Comparison of ENCODE assay signal across 8 mouse cellular contexts in genomic region chr19:45047935-45048643, GRCm38 (mm10). TPM values are rescaled to one million over a fixed set of nuclear protein-coding genes. Genes with fewer than 3 reads are reported as not detected.
DNase-seq lines count a peak whose midpoint lies in the region; ATAC-seq and TF ChIP-seq lines count a peak whose summit lies in the region.

No protein-coding gene starts in this region.

- peak overlapping the region; percentile 58 for H3K9ac ChIP-seq in heart, postnatal 0 days (replicated peaks; ENCODE audit: low read depth, low read length)
- H3K9ac ChIP-seq in liver, embryonic 14.5 days (replicated peaks) = peak overlapping the region; percentile 59
- H3K9ac ChIP-seq in neural tube, embryonic 12.5 days = peak overlapping the region; percentile 69

- no peak for TF ChIP-seq CTCF in Patski (IDR thresholded peaks at IDR 0.05)
- no peak for TF ChIP-seq CTCF in embryonic fibroblast, embryonic 13.5 days (IDR thresholded peaks at IDR 0.05; ENCODE audit: borderline replicate concordance, insufficient read depth, low read length)
- TF ChIP-seq CTCF in heart, postnatal 0 days (IDR thresholded peaks at IDR 0.05; ENCODE audit: low read depth) = no peak
- TF ChIP-seq CTCF in liver, embryonic 14.5 days (IDR thresholded peaks at IDR 0.05; ENCODE audit: low read depth) = no peak

- DNase-seq in 3134 (ENCODE audit: extremely low read depth, insufficient read length, low spot score) (peak; percentile 76), Patski (ENCODE audit: low read depth, low spot score) (no peak)
- peak; percentile 80 for DNase-seq in heart, postnatal 0 days (ENCODE audit: low spot score)
- DNase-seq in kidney, postnatal 4 days = peak; percentile 52 to 67
- peak in 2 of 3 experiments; percentile 20 to 54 for DNase-seq in liver, embryonic 14.5 days (ENCODE audit: low read depth in 3 of 3, low spot score in 3 of 3)
- peak; percentile 60 for DNase-seq in thymus, postnatal 4 days

- CTCF ChIA-PET in Patski (lab: Charles Lee) = interaction anchor here (0.9 to 4.0 kb wide), 9 partner anchors 9 to 34 kb away, joined by 3 to 31 read pairs (median 11); partner anchors contain the start of genes Kazald1 and Lzts2

- peak; percentile 50; the same call in 1 of the 2 replicates for TF ChIP-seq POLR2A in embryonic fibroblast, embryonic 13.5 days (IDR thresholded peaks at IDR 0.05; ENCODE audit: low read depth, low read length)

- H3K4me3 ChIP-seq in embryonic fibroblast, embryonic 13.5 days (ENCODE audit: insufficient read depth, low read length) = peak overlapping the region; percentile 69
- H3K4me3 ChIP-seq in heart, postnatal 0 days (ENCODE audit: low read depth, low read length) = peak overlapping the region; percentile 60
- peak overlapping the region; percentile 38 to 61 for H3K4me3 ChIP-seq in liver, embryonic 14.5 days (ENCODE audit: insufficient read depth in 1 of 2, low read depth in 2 of 2, low read length in 2 of 2)
- peak overlapping the region; percentile 51 for H3K4me3 ChIP-seq in neural tube, embryonic 12.5 days

- no peak for TF ChIP-seq EP300 in heart, postnatal 0 days (IDR thresholded peaks at IDR 0.05; ENCODE audit: low read depth)
- peak; percentile 52 for TF ChIP-seq EP300 in liver, embryonic 14.5 days (IDR thresholded peaks at IDR 0.05; ENCODE audit: low read depth)

- ATAC-seq in Patski = peak; percentile 9
- ATAC-seq in heart, postnatal 0 days (ENCODE audit: insufficient read depth, low read depth) = peak; percentile 60
- ATAC-seq in liver, embryonic 14.5 days (ENCODE audit: insufficient read depth) = peak; percentile 77
- ATAC-seq in neural tube, embryonic 12.5 days (ENCODE audit: low FRiP score, low read depth) = peak; percentile 34

- H3K9me3 ChIP-seq in heart, postnatal 0 days (replicated peaks; ENCODE audit: control insufficient read depth, low read length) = no peaks in the 10 kb centered on the region
- no peaks in the 10 kb centered on the region for H3K9me3 ChIP-seq in liver, embryonic 14.5 days (ENCODE audit: control insufficient read depth, low read length)
- H3K9me3 ChIP-seq in neural tube, embryonic 12.5 days = no peaks in the 10 kb centered on the region

- peaks cover 9% of the 10 kb centered on the region; the same call in 1 of the 2 replicates for H3K4me1 ChIP-seq in embryonic fibroblast, embryonic 13.5 days (ENCODE audit: control insufficient read depth, insufficient read depth, low read length)
- peaks cover 18% of the 10 kb centered on the region for H3K4me1 ChIP-seq in heart, postnatal 0 days (ENCODE audit: control insufficient read depth, insufficient read depth)
- H3K4me1 ChIP-seq in liver, embryonic 14.5 days (replicated peaks; ENCODE audit: control insufficient read depth in 2 of 2, insufficient read depth in 2 of 2, low read length in 1 of 2) = peaks cover 0 to 19% of the 10 kb centered on the region in 2 experiments; a peak in 2 of 4 replicates
- H3K4me1 ChIP-seq in neural tube, embryonic 12.5 days = peaks cover 29% of the 10 kb centered on the region

- H3K27me3 ChIP-seq in Patski = peaks cover 4% of the 10 kb centered on the region
- peaks cover 14% of the 10 kb centered on the region for H3K27me3 ChIP-seq in heart, postnatal 0 days (ENCODE audit: control insufficient read depth, insufficient read depth, low read length)
- H3K27me3 ChIP-seq in liver, embryonic 14.5 days (ENCODE audit: control insufficient read depth, insufficient read depth, low read length) = peaks cover 23% of the 10 kb centered on the region
- peaks cover 24% of the 10 kb centered on the region for H3K27me3 ChIP-seq in neural tube, embryonic 12.5 days (replicated peaks)

- in situ Hi-C loops in Patski (cut with MboI; ENCODE audit: low pct_unique_long_range_greater_than_20kb) = no loop called here

- H3K36me3 ChIP-seq in heart, postnatal 0 days (replicated peaks; ENCODE audit: control insufficient read depth, insufficient read depth, low read length) = peaks cover 22% of the 10 kb centered on the region
- no peaks in the 10 kb centered on the region for H3K36me3 ChIP-seq in liver, embryonic 14.5 days (replicated peaks; ENCODE audit: control insufficient read depth, insufficient read depth, low read depth)
- peaks cover 13% of the 10 kb centered on the region; the same call in 1 of the 2 replicates for H3K36me3 ChIP-seq in neural tube, embryonic 12.5 days

- POLR2A ChIA-PET in Patski (lab: Charles Lee) = interaction anchor here (0.9 to 2.9 kb wide), 7 partner anchors 8 to 35 kb away, joined by 3 to 14 read pairs (median 4); partner anchors contain the start of gene Lzts2

- peak overlapping the region; percentile 80 for H3K4me2 ChIP-seq in heart, postnatal 0 days (ENCODE audit: low read depth, low read length)
- peak overlapping the region; percentile 59 for H3K4me2 ChIP-seq in liver, embryonic 14.5 days (ENCODE audit: low read depth)
- peak overlapping the region; percentile 65 for H3K4me2 ChIP-seq in neural tube, embryonic 12.5 days (replicated peaks)

- peak overlapping the region; percentile 98 for H3K27ac ChIP-seq in embryonic fibroblast, embryonic 13.5 days (ENCODE audit: insufficient read depth, low read length)
- H3K27ac ChIP-seq in heart, postnatal 0 days (ENCODE audit: low read depth) = peak overlapping the region; percentile 87
- H3K27ac ChIP-seq in liver, embryonic 14.5 days = peak overlapping the region; percentile 49
- H3K27ac ChIP-seq in neural tube, embryonic 12.5 days = peak overlapping the region; percentile 74

- WGBS in heart, postnatal 0 days = 21% methylated on average over 11 of the region's 11 CpGs
- WGBS in liver, embryonic 14.5 days (ENCODE audit: insufficient replicate concordance) = 27% methylated on average over 11 of the region's 11 CpGs
- WGBS in neural tube, embryonic 12.5 days = 57% methylated on average over 11 of the region's 11 CpGs

RNA-seq across cellular contexts. Expression of gene Sfxn3, which starts 0.8 kb away (rescaled TPM):
- polyA plus RNA-seq in Patski (2021) = 77.1 TPM
- 94.9 and 96.8 TPM in 2 replicates for polyA plus RNA-seq in embryonic fibroblast, embryonic 13.5 days (2011; ENCODE audit: insufficient read length, low read depth, missing spikeins)
- 12.8 and 16.2 TPM in 2 replicates for total RNA-seq in heart, postnatal 0 days (2014; rRNA removed; ENCODE audit: low replicate concordance)
- polyA plus RNA-seq in heart, postnatal 0 days (2015; fragmentation: Nextera tagmentation; extraction: Ambion mirVana) = 11.3 and 12.4 TPM in 2 replicates
- 2.4 TPM in 2 replicates for polyA plus RNA-seq in liver, embryonic 14.5 days (2012; rRNA removed)
- polyA plus RNA-seq in liver, embryonic 14.5 days (2014; fragmentation: Nextera tagmentation; extraction: Ambion mirVana) = 1.8 and 2.5 TPM in 2 replicates
- polyA plus RNA-seq in neural tube, embryonic 12.5 days (2016; fragmentation: Nextera tagmentation; extraction: Ambion mirVana) = 38.3 and 41.2 TPM in 2 replicates

RNA-seq across cellular contexts. Expression of gene Pdzd7, which starts 2.6 kb away (rescaled TPM):
- polyA plus RNA-seq in Patski (2021) = 4.9 TPM
- 0.42 and 0.74 TPM in 2 replicates for polyA plus RNA-seq in embryonic fibroblast, embryonic 13.5 days (2011; ENCODE audit: insufficient read length, low read depth, missing spikeins)
- total RNA-seq in heart, postnatal 0 days (2014; rRNA removed; ENCODE audit: low replicate concordance) = 0.65 TPM in 1 of 2 replicates, not detected in the other
- 0.10 and 0.11 TPM in 2 replicates for polyA plus RNA-seq in heart, postnatal 0 days (2015; fragmentation: Nextera tagmentation; extraction: Ambion mirVana)
- polyA plus RNA-seq in liver, embryonic 14.5 days (2012; rRNA removed) = 0.02 and 0.03 TPM in 2 replicates
- polyA plus RNA-seq in liver, embryonic 14.5 days (2014; fragmentation: Nextera tagmentation; extraction: Ambion mirVana) = not detected in 2 replicates
- 0.63 and 0.72 TPM in 2 replicates for polyA plus RNA-seq in neural tube, embryonic 12.5 days (2016; fragmentation: Nextera tagmentation; extraction: Ambion mirVana)

RNA-seq across cellular contexts. Expression of gene Kazald1, which starts 27.0 kb away (rescaled TPM):
- 2.1 TPM for polyA plus RNA-seq in Patski (2021)
- 7.3 and 7.8 TPM in 2 replicates for polyA plus RNA-seq in embryonic fibroblast, embryonic 13.5 days (2011; ENCODE audit: insufficient read length, low read depth, missing spikeins)
- total RNA-seq in heart, postnatal 0 days (2014; rRNA removed; ENCODE audit: low replicate concordance) = 0.35 and 21.7 TPM in 2 replicates
- 10.3 and 14.1 TPM in 2 replicates for polyA plus RNA-seq in heart, postnatal 0 days (2015; fragmentation: Nextera tagmentation; extraction: Ambion mirVana)
- polyA plus RNA-seq in liver, embryonic 14.5 days (2012; rRNA removed) = 0.15 and 0.22 TPM in 2 replicates
- 0.13 and 0.29 TPM in 2 replicates for polyA plus RNA-seq in liver, embryonic 14.5 days (2014; fragmentation: Nextera tagmentation; extraction: Ambion mirVana)
- 0.46 and 0.57 TPM in 2 replicates for polyA plus RNA-seq in neural tube, embryonic 12.5 days (2016; fragmentation: Nextera tagmentation; extraction: Ambion mirVana)

RNA-seq across cellular contexts. Expression of gene Lzts2, which starts 33.9 kb away (rescaled TPM):
- polyA plus RNA-seq in Patski (2021) = 114 TPM
- polyA plus RNA-seq in embryonic fibroblast, embryonic 13.5 days (2011; ENCODE audit: insufficient read length, low read depth, missing spikeins) = 54.1 and 62.0 TPM in 2 replicates
- total RNA-seq in heart, postnatal 0 days (2014; rRNA removed; ENCODE audit: low replicate concordance) = 76.5 and 127 TPM in 2 replicates
- polyA plus RNA-seq in heart, postnatal 0 days (2015; fragmentation: Nextera tagmentation; extraction: Ambion mirVana) = 29.7 TPM in 2 replicates
- polyA plus RNA-seq in liver, embryonic 14.5 days (2012; rRNA removed) = 4.8 and 6.2 TPM in 2 replicates
- 3.7 and 6.0 TPM in 2 replicates for polyA plus RNA-seq in liver, embryonic 14.5 days (2014; fragmentation: Nextera tagmentation; extraction: Ambion mirVana)
- polyA plus RNA-seq in neural tube, embryonic 12.5 days (2016; fragmentation: Nextera tagmentation; extraction: Ambion mirVana) = 68.5 and 70.0 TPM in 2 replicates

RNA-seq across cellular contexts. Expression of gene Mrpl43, which starts 41.8 kb away (rescaled TPM):
- polyA plus RNA-seq in Patski (2021) = 68.3 TPM
- polyA plus RNA-seq in embryonic fibroblast, embryonic 13.5 days (2011; ENCODE audit: insufficient read length, low read depth, missing spikeins) = 31.1 and 36.9 TPM in 2 replicates
- total RNA-seq in heart, postnatal 0 days (2014; rRNA removed; ENCODE audit: low replicate concordance) = 75.4 and 76.4 TPM in 2 replicates
- polyA plus RNA-seq in heart, postnatal 0 days (2015; fragmentation: Nextera tagmentation; extraction: Ambion mirVana) = 82.5 and 83.7 TPM in 2 replicates
- 28.9 and 30.5 TPM in 2 replicates for polyA plus RNA-seq in liver, embryonic 14.5 days (2012; rRNA removed)
- polyA plus RNA-seq in liver, embryonic 14.5 days (2014; fragmentation: Nextera tagmentation; extraction: Ambion mirVana) = 19.6 and 20.5 TPM in 2 replicates
- 82.9 and 83.2 TPM in 2 replicates for polyA plus RNA-seq in neural tube, embryonic 12.5 days (2016; fragmentation: Nextera tagmentation; extraction: Ambion mirVana)

Comparison
In these comparisons a context has a peak if more than half of its experiments do, and no peak if none do; other contexts are left out.
1. ATAC-seq: peak in every context shown above with its lines; median percentile 77 in liver, embryonic 14.5 days; 60 in heart, postnatal 0 days; 34 in neural tube, embryonic 12.5 days; 9 in Patski.